Mouse (Mus musculus): ENCODE data around the gene Exoc6b.

- TF ChIP-seq CTCF (IDR thresholded peaks at IDR 0.05; ENCODE audit: control insufficient read depth, insufficient read depth, insufficient replicate concordance, low read depth, low read length) (no peak), POLR2A (IDR thresholded peaks at IDR 0.05; ENCODE audit: control insufficient read depth, low read depth, low read length) (no peak)
These were observed 484.3 kb downstream of the Exoc6b start for GRCm38 (mm10) chr6:84584783-84585685.

Data from testis, adult 2 months (tissue).